Mouse (Mus musculus): ENCODE data around the gene Trim12c. TPM values are rescaled to one million over a fixed set of nuclear protein-coding genes. Genes with fewer than 3 reads are reported as not detected.
"Not testable (repeated sequence)": the region's sequence is repeated elsewhere in the genome, so short reads cannot be mapped to it uniquely, and the experiment has no call there.

Gene Trim12c
- polyA plus RNA-seq, 1 experiment: 29.4 TPM

- Histone ChIP-seq H3K27ac (ENCODE audit: insufficient read depth, low read depth, low read length) (no peak overlapping the region), H3K4me1 (ENCODE audit: control insufficient read depth, insufficient read depth, low read length) (no peaks in the 10 kb centered on the region), H3K4me3 (ENCODE audit: insufficient read depth, low read length) (no peak overlapping the region)
- TF ChIP-seq CTCF (IDR thresholded peaks at IDR 0.05; ENCODE audit: low read depth, low read length) (no peak), POLR2A (IDR thresholded peaks at IDR 0.05; ENCODE audit: borderline replicate concordance, low read depth, low read length) (no peak)
Observed at GRCm38 (mm10) chr7:104322028-104322427, 31.1 kb downstream of the Trim12c start.

- H3K4me3 ChIP-seq (ENCODE audit: insufficient read depth, low read length): peak within 1 kb of the TSS; percentile 82
Observed at GRCm38 (mm10) chr7:104315369-104316080, 37.6 kb downstream of the Trim12c start, which contains the start of gene Trim12a. Trim12a (minus strand) TSS chr7:104315466.

GRCm38 (mm10) chr7:104314796-104315353, 38.3 kb downstream of the Trim12c start:
- H3K27ac ChIP-seq (ENCODE audit: insufficient read depth, low read depth, low read length): peak overlapping the region; percentile 79
- no peak for TF ChIP-seq CTCF (IDR thresholded peaks at IDR 0.05; ENCODE audit: low read depth, low read length)
- TF ChIP-seq POLR2A (IDR thresholded peaks at IDR 0.05; ENCODE audit: borderline replicate concordance, low read depth, low read length): no peak
- peak overlapping the region; percentile 82 for H3K4me3 ChIP-seq (ENCODE audit: insufficient read depth, low read length)
- peaks cover 2% of the 10 kb centered on the region; the same call in 1 of the 2 replicates for H3K4me1 ChIP-seq (ENCODE audit: control insufficient read depth, insufficient read depth, low read length)

More at GRCm38 (mm10) chr7:104315369-104316080, 37.6 kb downstream of the Trim12c start, which contains the start of gene Trim12a:
- H3K27ac ChIP-seq (ENCODE audit: insufficient read depth, low read depth, low read length): peak within 1 kb of the TSS; percentile 79
- not testable (repeated sequence) for H3K4me1 ChIP-seq (ENCODE audit: control insufficient read depth, insufficient read depth, low read length)

- no peak for TF ChIP-seq POLR2A (IDR thresholded peaks at IDR 0.05; ENCODE audit: borderline replicate concordance, low read depth, low read length)
- TF ChIP-seq CTCF (IDR thresholded peaks at IDR 0.05; ENCODE audit: low read depth, low read length): no peak
- Histone ChIP-seq H3K4me1 (ENCODE audit: control insufficient read depth, insufficient read depth, low read length) (no peaks in the 10 kb centered on the region), H3K4me3 (ENCODE audit: insufficient read depth, low read length) (no peak overlapping the region), H3K27ac (ENCODE audit: insufficient read depth, low read depth, low read length) (no peak overlapping the region)
Observed at GRCm38 (mm10) chr7:104291638-104292400, 61.3 kb downstream of the Trim12c start.

GRCm38 (mm10) chr7:104290641-104291040, 62.5 kb downstream of the Trim12c start:
- TF ChIP-seq CTCF (IDR thresholded peaks at IDR 0.05; ENCODE audit: low read depth, low read length) (no peak), POLR2A (IDR thresholded peaks at IDR 0.05; ENCODE audit: borderline replicate concordance, low read depth, low read length) (no peak)
- no peak overlapping the region for H3K27ac ChIP-seq (ENCODE audit: insufficient read depth, low read depth, low read length)
- no peaks in the 10 kb centered on the region for H3K4me1 ChIP-seq (ENCODE audit: control insufficient read depth, insufficient read depth, low read length)
- no peak overlapping the region for H3K4me3 ChIP-seq (ENCODE audit: insufficient read depth, low read length)

Other genes starting within 250 kb of the Trim12c start
- gene Olfr646, start 248.5 kb downstream of the Trim12c start, polyA plus RNA-seq (2012; ENCODE audit: insufficient read depth, insufficient read length, missing spikeins): not detected in 2 replicates
- not detected in 2 replicates for gene Ubqln5, start 223.5 kb downstream of the Trim12c start, polyA plus RNA-seq (2012; ENCODE audit: insufficient read depth, insufficient read length, missing spikeins)
- gene Olfr643, start 216.0 kb downstream of the Trim12c start, polyA plus RNA-seq (2012; ENCODE audit: insufficient read depth, insufficient read length, missing spikeins): not detected in 2 replicates
- gene Ubqln3, start 210.1 kb downstream of the Trim12c start, polyA plus RNA-seq (2012; ENCODE audit: insufficient read depth, insufficient read length, missing spikeins): not detected in 2 replicates
- gene Ubqlnl, start 202.8 kb downstream of the Trim12c start, polyA plus RNA-seq (2012; ENCODE audit: insufficient read depth, insufficient read length, missing spikeins): not detected in 2 replicates
- gene Olfm5, start 188.5 kb downstream of the Trim12c start, polyA plus RNA-seq (2012; ENCODE audit: insufficient read depth, insufficient read length, missing spikeins): not detected in 2 replicates
- gene Olfr648, start 170.0 kb downstream of the Trim12c start, polyA plus RNA-seq (2012; ENCODE audit: insufficient read depth, insufficient read length, missing spikeins): not detected in 2 replicates
- not detected in 2 replicates for gene Olfr649, start 157.4 kb downstream of the Trim12c start, polyA plus RNA-seq (2012; ENCODE audit: insufficient read depth, insufficient read length, missing spikeins)
- gene Trim6, start 134.6 kb downstream of the Trim12c start, polyA plus RNA-seq (2012; ENCODE audit: insufficient read depth, insufficient read length, missing spikeins): 1.7 and 3.0 TPM in 2 replicates
- gene Trim34a, start 108.9 kb downstream of the Trim12c start, polyA plus RNA-seq (2012; ENCODE audit: insufficient read depth, insufficient read length, missing spikeins): 50.1 and 53.9 TPM in 2 replicates
- gene Trim5, start 65.3 kb downstream of the Trim12c start, polyA plus RNA-seq (2012; ENCODE audit: insufficient read depth, insufficient read length, missing spikeins): 14.9 and 15.9 TPM in 2 replicates
- 70.6 and 78.1 TPM in 2 replicates for gene Trim12a, start 37.9 kb downstream of the Trim12c start, polyA plus RNA-seq (2012; ENCODE audit: insufficient read depth, insufficient read length, missing spikeins)
- gene Trim34b, start 23.9 kb downstream of the Trim12c start, polyA plus RNA-seq (2012; ENCODE audit: insufficient read depth, insufficient read length, missing spikeins): 2.5 TPM in 1 of 2 replicates, not detected in the other
- 3.0 and 3.3 TPM in 2 replicates for gene Trim30b, start 16.5 kb upstream of the Trim12c start, polyA plus RNA-seq (2012; ENCODE audit: insufficient read depth, insufficient read length, missing spikeins)
- 7.6 and 9.4 TPM in 2 replicates for gene Trim30c, start 47.5 kb upstream of the Trim12c start, polyA plus RNA-seq (2012; ENCODE audit: insufficient read depth, insufficient read length, missing spikeins)
- gene Trim30a, start 111.8 kb upstream of the Trim12c start, polyA plus RNA-seq (2012; ENCODE audit: insufficient read depth, insufficient read length, missing spikeins): 145 and 153 TPM in 2 replicates
- 51.7 and 57.7 TPM in 2 replicates for gene Trim30d, start 154.5 kb upstream of the Trim12c start, polyA plus RNA-seq (2012; ENCODE audit: insufficient read depth, insufficient read length, missing spikeins)
- gene Olfr651, start 196.8 kb upstream of the Trim12c start, polyA plus RNA-seq (2012; ENCODE audit: insufficient read depth, insufficient read length, missing spikeins): not detected in 2 replicates
- not detected in 2 replicates for gene Olfr652, start 207.5 kb upstream of the Trim12c start, polyA plus RNA-seq (2012; ENCODE audit: insufficient read depth, insufficient read length, missing spikeins)
- gene Olfr653, start 224.0 kb upstream of the Trim12c start, polyA plus RNA-seq (2012; ENCODE audit: insufficient read depth, insufficient read length, missing spikeins): not detected in 2 replicates
- not detected in 2 replicates for gene Olfr654, start 233.7 kb upstream of the Trim12c start, polyA plus RNA-seq (2012; ENCODE audit: insufficient read depth, insufficient read length, missing spikeins)
- gene Olfr655, start 248.4 kb upstream of the Trim12c start, polyA plus RNA-seq (2012; ENCODE audit: insufficient read depth, insufficient read length, missing spikeins): not detected in 2 replicates

Data from bone marrow macrophage, adult 2 months (primary cell).